Mouse (Mus musculus) embryonic facial prominence, embryonic 14.5 days (tissue): Measurements from ENCODE around the gene Dst. TPM values are rescaled to one million over a fixed set of nuclear protein-coding genes. Genes with fewer than 3 reads are reported as not detected.

Source experiments
- ATAC-seq: fragments of 200-750 bp; cut with Nextera tagmentation; 2 replicates; pipeline ENCODE4 v1.8.0; 2017; ENCODE audit warnings: low read depth, moderate number of reproducible peaks, moderate TSS enrichment
- DNase-seq: peaks from one replicate; pipeline ENCODE4 v3.0.0-alpha.2; 2015; ENCODE audit warnings: low spot score
- H3K27ac ChIP-seq: fragments of 300-500 bp; sonication (generic); replicated peaks from 2 replicates; pipeline ENCODE4 v1.5.1; 2014; ENCODE audit warnings: low read depth, mild to moderate bottlenecking, low read length, moderate library complexity
- H3K27me3 ChIP-seq: fragments of 300-500 bp; sonication (generic); replicated peaks from 2 replicates; pipeline ENCODE4 v1.6.1; 2014; ENCODE audit warnings: low read length; ENCODE audit not compliant: control insufficient read depth, insufficient read depth
- H3K36me3 ChIP-seq: fragments of 300-500 bp; sonication (generic); 2 replicates; pipeline ENCODE4 v1.6.1; 2014; ENCODE audit warnings: low read length, mixed read lengths; ENCODE audit not compliant: control insufficient read depth, insufficient read depth
- H3K4me1 ChIP-seq: fragments of 300-500 bp; sonication (generic); 2 replicates; pipeline ENCODE4 v1.6.1; 2014; ENCODE audit warnings: antibody characterized with exemption, low read length; ENCODE audit not compliant: control insufficient read depth, insufficient read depth
- H3K4me2 ChIP-seq: fragments of 300-500 bp; sonication (generic); 2 replicates; pipeline ENCODE4 v1.6.1; 2014; ENCODE audit warnings: low read depth, mild to moderate bottlenecking, low read length, moderate library complexity, mixed read lengths
- H3K4me3 ChIP-seq: fragments of 300-500 bp; sonication (generic); 2 replicates; pipeline ENCODE4 v1.5.1; 2014; ENCODE audit warnings: low read depth, mild to moderate bottlenecking, low read length
- H3K9ac ChIP-seq: fragments of 300-500 bp; sonication (generic); 2 replicates; pipeline ENCODE4 v1.6.1; 2014; ENCODE audit warnings: low read depth, mild to moderate bottlenecking, low read length, moderate library complexity, mixed read lengths
- H3K9me3 ChIP-seq: fragments of 300-500 bp; sonication (generic); 2 replicates; pipeline ENCODE4 v1.6.1; 2016; ENCODE audit warnings: low read length; ENCODE audit not compliant: control insufficient read depth
- WGBS: fragments of 180-500 bp; shearing (Covaris S2); extraction: QIAGEN DNeasy Blood & Tissue Kit; methylation state at CpG from one replicate; pipeline ENCODE4 v1.1.7; 2014; 5-methylcytosine and 5-hydroxymethylcytosine counted together
- polyA plus RNA-seq: library from polyadenylated mRNA; unstranded; fragments of >200 nt; fragmentation: Nextera tagmentation; extraction: Ambion mirVana; gene quantifications from 2 replicates; pipeline ENCODE4 v1.2.1, GENCODE M21; 2014

Dst gene
- polyA plus RNA-seq, 1 experiment from 2014 or later: 39.5 TPM

- peak within 1 kb of the TSS; percentile 66 for H3K4me3 ChIP-seq
- WGBS: 1% methylated on average over 19 of the region's 110 CpGs
- H3K27ac ChIP-seq: no peak within 1 kb of the TSS
- no peaks in the 10 kb centered on the region for H3K9me3 ChIP-seq
- H3K36me3 ChIP-seq: no peaks in the 10 kb centered on the region
- ATAC-seq (peak; percentile 86), DNase-seq (peak; percentile 83)
- H3K9ac ChIP-seq: peak within 1 kb of the TSS; percentile 70
- peak within 1 kb of the TSS; percentile 91 for H3K4me2 ChIP-seq
- H3K27me3 ChIP-seq: peaks cover 18% of the 10 kb centered on the region
- H3K4me1 ChIP-seq: peaks cover 10% of the 10 kb centered on the region; the same call in 1 of the 2 replicates
These were observed 419 bp upstream of the Dst start, which contains the start of gene Bend6 for GRCm38 (mm10) chr1:33907421-33908190. Gene Bend6, minus strand, starts transcription at chr1:33907816.

GRCm38 (mm10) chr1:33911589-33911988 is 3.6 kb downstream of the Dst start:
- Histone ChIP-seq H3K4me2 (no peak overlapping the region), H3K27ac (no peak overlapping the region), H3K27me3 (peaks cover 8% of the 10 kb centered on the region), H3K9me3 (no peaks in the 10 kb centered on the region), H3K9ac (no peak overlapping the region), H3K4me3 (no peak overlapping the region), H3K36me3 (no peaks in the 10 kb centered on the region), H3K4me1 (peaks cover 10% of the 10 kb centered on the region; the same call in 1 of the 2 replicates)
- ATAC-seq (no peak), DNase-seq (no peak)
- 44% methylated on average over 8 of the region's 8 CpGs for WGBS

GRCm38 (mm10) chr1:33916554-33916953 is 8.5 kb downstream of the Dst start:
- DNase-seq: no peak
- H3K9ac ChIP-seq: no peak overlapping the region
- H3K27ac ChIP-seq: no peak overlapping the region
- no peaks in the 10 kb centered on the region for H3K4me1 ChIP-seq
- H3K36me3 ChIP-seq: no peaks in the 10 kb centered on the region
- no peak for ATAC-seq
- H3K4me2 ChIP-seq: no peak overlapping the region
- no peaks in the 10 kb centered on the region for H3K27me3 ChIP-seq
- WGBS: 90% methylated on average over 5 of the region's 5 CpGs
- no peaks in the 10 kb centered on the region for H3K9me3 ChIP-seq
- H3K4me3 ChIP-seq: no peak overlapping the region

DNA sequence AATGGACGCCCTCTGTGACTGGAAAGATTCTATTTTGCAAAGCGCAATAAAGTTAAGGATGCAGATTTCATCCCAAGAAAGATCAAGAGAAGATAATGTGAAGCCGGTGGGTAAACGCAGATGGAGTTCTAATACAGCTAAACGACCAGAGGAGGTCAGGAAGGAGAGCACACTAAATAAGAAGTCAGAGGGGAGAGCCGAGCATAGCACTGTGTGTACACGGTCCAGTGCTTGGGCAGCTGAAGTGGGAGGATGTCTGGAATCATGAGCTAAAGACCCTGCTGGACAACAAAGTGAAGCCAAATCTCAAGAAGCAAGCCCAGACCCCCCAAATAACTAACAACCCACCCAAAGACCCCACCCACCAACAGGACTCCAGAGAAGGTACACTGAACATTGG is 14.9 kb downstream of the Dst start:
- no peak overlapping the region for H3K4me2 ChIP-seq
- no peaks in the 10 kb centered on the region for H3K36me3 ChIP-seq
- WGBS: 69% methylated on average over 7 of the region's 7 CpGs
- ATAC-seq (no peak), DNase-seq (no peak)
- no peak overlapping the region for H3K9ac ChIP-seq
- H3K4me3 ChIP-seq: no peak overlapping the region
- no peaks in the 10 kb centered on the region for H3K9me3 ChIP-seq
- no peaks in the 10 kb centered on the region for H3K4me1 ChIP-seq
- no peak overlapping the region for H3K27ac ChIP-seq
- no peaks in the 10 kb centered on the region for H3K27me3 ChIP-seq

- Histone ChIP-seq H3K9ac (no peak overlapping the region), H3K9me3 (no peaks in the 10 kb centered on the region), H3K27ac (no peak overlapping the region), H3K4me3 (no peak overlapping the region), H3K36me3 (no peaks in the 10 kb centered on the region), H3K4me2 (no peak overlapping the region), H3K4me1 (no peaks in the 10 kb centered on the region), H3K27me3 (no peaks in the 10 kb centered on the region)
- ATAC-seq (no peak), DNase-seq (no peak)
- 17% methylated on average over 3 of the region's 3 CpGs for WGBS
These were observed 17.3 kb downstream of the Dst start for GRCm38 (mm10) chr1:33925283-33925682.

- no peaks in the 10 kb centered on the region for H3K9me3 ChIP-seq
- DNase-seq: no peak
These were observed 19.4 kb downstream of the Dst start for GRCm38 (mm10) chr1:33927466-33927865.

DNA sequence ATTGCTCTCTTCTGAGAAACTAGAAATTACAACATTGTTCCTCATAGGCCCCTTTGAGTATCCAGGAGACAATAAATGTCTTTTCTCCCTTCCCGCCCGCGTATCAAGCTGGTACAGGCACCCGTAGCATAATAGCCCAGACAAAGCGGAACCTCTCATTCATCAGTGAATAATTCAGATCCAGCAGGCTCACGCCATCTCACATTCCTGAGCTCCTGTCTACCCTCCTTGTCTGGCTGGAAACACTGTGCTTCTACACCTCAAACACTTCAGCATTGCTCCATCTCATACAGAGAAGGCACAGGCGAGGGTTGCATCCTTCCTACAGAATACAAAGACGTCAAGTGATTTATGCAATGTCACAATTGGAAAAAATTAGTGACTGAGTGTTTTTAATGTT is 23.8 kb downstream of the Dst start:
- Histone ChIP-seq H3K27me3 (no peaks in the 10 kb centered on the region), H3K36me3 (no peaks in the 10 kb centered on the region), H3K9me3 (no peaks in the 10 kb centered on the region), H3K4me2 (no peak overlapping the region), H3K9ac (no peak overlapping the region), H3K4me3 (no peak overlapping the region), H3K4me1 (no peaks in the 10 kb centered on the region), H3K27ac (no peak overlapping the region)
- ATAC-seq (no peak), DNase-seq (no peak)
- 84% methylated on average over 8 of the region's 8 CpGs for WGBS

More at GRCm38 (mm10) chr1:33927466-33927865, 19.4 kb downstream of the Dst start:
- no peak overlapping the region for H3K4me3 ChIP-seq
- no peak overlapping the region for H3K4me2 ChIP-seq
- no peak for ATAC-seq
- no peaks in the 10 kb centered on the region for H3K36me3 ChIP-seq
- 90% methylated on average over 7 of the region's 7 CpGs for WGBS
- no peak overlapping the region for H3K27ac ChIP-seq
- no peaks in the 10 kb centered on the region for H3K4me1 ChIP-seq
- no peaks in the 10 kb centered on the region for H3K27me3 ChIP-seq
- no peak overlapping the region for H3K9ac ChIP-seq

GRCm38 (mm10) chr1:33932196-33932595 is 24.2 kb downstream of the Dst start:
- DNase-seq (no peak), ATAC-seq (no peak)
- Histone ChIP-seq H3K27me3 (no peaks in the 10 kb centered on the region), H3K4me1 (no peaks in the 10 kb centered on the region), H3K9me3 (no peaks in the 10 kb centered on the region), H3K36me3 (no peaks in the 10 kb centered on the region), H3K9ac (no peak overlapping the region), H3K4me2 (no peak overlapping the region), H3K4me3 (no peak overlapping the region), H3K27ac (no peak overlapping the region)
- WGBS: 91% methylated on average over 3 of the region's 3 CpGs
